Mouse (Mus musculus): Measurements from ENCODE around the gene Rif1. TPM values are rescaled to one million over a fixed set of nuclear protein-coding genes. Genes with fewer than 3 reads are reported as not detected.

Gene Rif1
- total and polyA plus RNA-seq, 2 experiments: 1.1 to 13.3 TPM

DNA sequence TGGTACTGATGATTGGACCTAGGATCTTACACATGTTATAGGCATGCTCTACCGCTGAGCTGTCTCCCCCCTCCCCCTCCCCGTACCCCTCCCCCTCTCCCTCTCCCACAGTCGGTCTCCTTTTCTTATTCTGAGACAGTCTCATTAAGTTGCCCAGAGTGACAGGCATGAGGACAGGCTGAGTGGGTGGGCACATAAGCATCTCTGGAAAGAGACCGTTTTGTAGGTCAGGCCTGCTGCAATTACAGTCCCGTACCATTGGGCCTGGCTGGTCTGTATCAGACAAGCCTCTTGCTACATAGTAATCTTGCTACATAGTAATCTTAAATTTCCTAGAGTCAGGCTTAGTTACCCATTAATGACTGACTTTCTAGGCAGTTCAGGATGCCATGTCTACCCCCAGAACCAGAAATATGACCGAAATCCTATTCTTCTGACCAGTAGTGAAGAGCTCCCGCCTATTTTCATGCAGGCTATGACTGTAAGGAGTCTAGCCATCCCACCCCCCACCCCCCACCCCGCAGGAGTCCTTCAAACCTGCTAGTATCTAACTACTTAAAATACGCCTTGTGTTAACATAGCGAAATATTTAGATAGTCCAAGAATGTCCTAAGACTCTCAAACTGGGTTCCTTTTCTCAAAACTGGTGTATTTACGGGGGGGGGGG, 35.6 kb upstream of the Rif1 start:
- no peak overlapping the region for H3K27ac ChIP-seq (replicated peaks; ENCODE audit: insufficient read depth, low read depth, low read length)
- WGBS: 43% methylated on average over 10 of the region's 11 CpGs
- TF ChIP-seq CTCF (IDR thresholded peaks at IDR 0.05; ENCODE audit: low read depth, low read length) (no peak), POLR2A (IDR thresholded peaks at IDR 0.05; ENCODE audit: extremely low read depth, insufficient read depth, low read length) (no peak)
- no peak overlapping the region for H3K4me3 ChIP-seq (ENCODE audit: insufficient read depth, low read depth, low read length)
- no peaks in the 10 kb centered on the region for H3K36me3 ChIP-seq (ENCODE audit: control insufficient read depth, insufficient read depth, low read length)
- no peaks in the 10 kb centered on the region for H3K79me2 ChIP-seq (ENCODE audit: control insufficient read depth, insufficient read depth, low read length)
- no peak overlapping the region for H3K9ac ChIP-seq (ENCODE audit: low read depth, low read length)
- no peaks in the 10 kb centered on the region for H3K4me1 ChIP-seq (ENCODE audit: control insufficient read depth, insufficient read depth, low read length)
- peak; percentile 19 for DNase-seq (ENCODE audit: extremely low read depth, low read depth, low spot score)
- H3K27me3 ChIP-seq (ENCODE audit: control insufficient read depth, insufficient read depth, low read length): no peaks in the 10 kb centered on the region

DNA sequence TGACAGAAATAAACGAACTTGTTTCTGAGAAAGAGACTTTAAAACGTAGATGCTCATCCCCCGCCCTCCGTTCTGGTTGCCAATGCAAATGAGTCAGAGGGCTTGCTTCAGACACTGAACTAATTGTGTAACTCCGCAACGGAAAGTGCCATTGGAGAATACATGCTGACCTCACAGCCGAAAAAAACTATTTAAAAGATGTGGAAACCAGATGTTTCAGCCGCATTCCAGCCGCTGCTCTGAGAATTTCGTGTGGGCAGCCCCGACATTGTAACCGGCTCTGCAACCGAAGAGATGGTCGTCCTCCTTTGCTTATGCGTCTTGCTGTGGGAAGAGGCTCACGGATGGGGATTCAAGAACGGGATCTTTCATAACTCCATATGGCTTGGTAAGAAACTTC, 34.8 kb upstream of the Rif1 start, which contains the start of gene Tnfaip6:
Gene Tnfaip6 (plus strand): TSS at position 128 of the 400 bp plus-strand sequence.
- Histone ChIP-seq H3K4me3 (ENCODE audit: insufficient read depth, low read depth, low read length) (peak within 1 kb of the TSS; percentile 52), H3K36me3 (ENCODE audit: control insufficient read depth, insufficient read depth, low read length) (no peaks in the 10 kb centered on the region), H3K27ac (replicated peaks; ENCODE audit: insufficient read depth, low read depth, low read length) (no peak within 1 kb of the TSS), H3K9ac (ENCODE audit: low read depth, low read length) (peak within 1 kb of the TSS; percentile 61; the same call in 1 of the 2 replicates), H3K4me1 (ENCODE audit: control insufficient read depth, insufficient read depth, low read length) (no peaks in the 10 kb centered on the region), H3K27me3 (ENCODE audit: control insufficient read depth, insufficient read depth, low read length) (no peaks in the 10 kb centered on the region), H3K79me2 (ENCODE audit: control insufficient read depth, insufficient read depth, low read length) (no peaks in the 10 kb centered on the region)
- peak; percentile 75 for DNase-seq (ENCODE audit: extremely low read depth, low read depth, low spot score)
- 2% methylated on average over 17 of the region's 17 CpGs for WGBS
- TF ChIP-seq POLR2A (IDR thresholded peaks at IDR 0.05; ENCODE audit: extremely low read depth, insufficient read depth, low read length) (no peak), CTCF (IDR thresholded peaks at IDR 0.05; ENCODE audit: low read depth, low read length) (no peak)

DNA sequence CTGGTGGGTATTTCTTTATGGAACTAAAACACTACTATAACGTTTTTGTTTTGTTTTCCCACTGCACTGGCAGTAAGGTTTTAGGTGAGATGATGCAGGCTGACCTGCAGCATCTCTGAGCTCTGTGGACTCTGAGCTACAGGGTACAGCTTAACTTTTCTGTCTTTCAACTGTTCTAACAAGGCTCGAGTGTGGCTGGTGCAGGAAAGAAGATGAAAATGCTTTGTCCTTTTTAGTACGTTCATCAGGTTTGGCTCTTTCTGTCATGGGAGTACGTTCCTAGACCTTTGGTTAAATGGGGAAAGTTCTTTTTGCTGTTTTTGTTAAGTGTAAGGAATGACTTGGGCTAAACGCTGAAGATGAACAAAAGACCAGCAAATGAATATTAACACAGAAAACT, 34.1 kb upstream of the Rif1 start:
- H3K79me2 ChIP-seq (ENCODE audit: control insufficient read depth, insufficient read depth, low read length): no peaks in the 10 kb centered on the region
- no peaks in the 10 kb centered on the region for H3K36me3 ChIP-seq (ENCODE audit: control insufficient read depth, insufficient read depth, low read length)
- no peak overlapping the region for H3K27ac ChIP-seq (replicated peaks; ENCODE audit: insufficient read depth, low read depth, low read length)
- no peak overlapping the region for H3K9ac ChIP-seq (ENCODE audit: low read depth, low read length)
- WGBS: 68% methylated on average over 5 of the region's 5 CpGs
- no peak overlapping the region for H3K4me3 ChIP-seq (ENCODE audit: insufficient read depth, low read depth, low read length)
- no peaks in the 10 kb centered on the region for H3K27me3 ChIP-seq (ENCODE audit: control insufficient read depth, insufficient read depth, low read length)
- no peak for TF ChIP-seq POLR2A (IDR thresholded peaks at IDR 0.05; ENCODE audit: extremely low read depth, insufficient read depth, low read length)
- no peak for TF ChIP-seq CTCF (IDR thresholded peaks at IDR 0.05; ENCODE audit: low read depth, low read length)
- H3K4me1 ChIP-seq (ENCODE audit: control insufficient read depth, insufficient read depth, low read length): no peaks in the 10 kb centered on the region
- no peak for DNase-seq (ENCODE audit: extremely low read depth, low read depth, low spot score)

DNA sequence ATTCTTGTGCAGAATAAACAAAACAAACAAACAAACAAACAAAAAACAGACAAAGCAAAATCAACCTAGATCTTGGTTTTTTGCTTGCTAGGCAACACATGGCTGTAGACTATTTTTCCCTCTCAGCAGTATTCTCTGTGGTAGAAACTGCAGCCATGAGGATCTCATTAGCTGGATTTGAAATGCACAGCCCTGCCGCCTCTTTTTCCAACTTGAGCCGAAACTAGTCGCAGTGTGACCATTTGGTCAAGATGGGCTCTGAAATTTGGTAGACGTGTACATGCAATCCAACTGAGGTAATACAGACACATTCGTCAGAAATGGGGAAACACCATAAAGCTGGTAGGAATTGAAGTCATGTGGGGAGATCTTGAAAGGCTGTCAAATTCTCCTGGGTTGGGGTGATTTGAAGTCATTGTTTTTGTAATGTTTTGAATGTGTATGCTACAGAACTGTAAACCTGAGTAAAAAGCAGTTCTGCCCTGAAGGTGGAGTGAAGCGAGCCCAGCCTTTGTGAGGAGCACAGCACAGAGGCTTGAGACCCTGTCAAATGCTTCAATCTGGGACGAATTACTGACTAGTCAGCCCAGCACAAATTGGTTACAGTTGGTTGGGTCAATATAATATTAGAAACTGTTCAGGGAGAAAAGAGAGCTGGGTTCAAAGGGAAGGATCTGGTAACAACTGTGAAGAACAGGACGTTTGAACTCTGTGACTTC, 33.4 kb upstream of the Rif1 start:
- Histone ChIP-seq H3K27me3 (ENCODE audit: control insufficient read depth, insufficient read depth, low read length) (no peaks in the 10 kb centered on the region), H3K36me3 (ENCODE audit: control insufficient read depth, insufficient read depth, low read length) (no peaks in the 10 kb centered on the region), H3K27ac (replicated peaks; ENCODE audit: insufficient read depth, low read depth, low read length) (no peak overlapping the region), H3K9ac (ENCODE audit: low read depth, low read length) (no peak overlapping the region), H3K79me2 (ENCODE audit: control insufficient read depth, insufficient read depth, low read length) (no peaks in the 10 kb centered on the region), H3K4me1 (ENCODE audit: control insufficient read depth, insufficient read depth, low read length) (no peaks in the 10 kb centered on the region), H3K4me3 (ENCODE audit: insufficient read depth, low read depth, low read length) (no peak overlapping the region)
- DNase-seq (ENCODE audit: extremely low read depth, low read depth, low spot score): no peak
- WGBS: 89% methylated on average over 8 of the region's 8 CpGs
- TF ChIP-seq POLR2A (IDR thresholded peaks at IDR 0.05; ENCODE audit: extremely low read depth, insufficient read depth, low read length) (no peak), CTCF (IDR thresholded peaks at IDR 0.05; ENCODE audit: low read depth, low read length) (no peak)

DNA sequence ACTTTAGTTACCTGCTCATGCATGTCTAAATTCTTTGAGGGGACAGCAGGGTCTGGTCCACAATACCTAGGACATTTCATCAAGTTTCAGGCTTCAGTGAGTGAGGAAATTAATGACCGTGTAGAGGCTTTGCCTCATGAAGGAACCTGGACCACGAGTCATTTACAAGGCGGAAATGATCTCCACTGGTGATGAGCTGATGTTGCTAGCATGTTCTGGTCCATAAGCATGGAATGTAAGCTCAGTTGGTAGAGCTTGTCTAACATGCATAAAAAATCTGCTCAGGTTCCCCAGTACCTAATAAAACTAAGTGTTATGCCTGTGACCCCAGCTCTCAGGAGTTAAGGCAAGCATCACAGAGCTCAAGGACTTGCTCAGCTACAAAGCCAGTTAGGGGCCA, 30.5 kb upstream of the Rif1 start:
- WGBS: 90% methylated on average over 3 of the region's 3 CpGs
- no peaks in the 10 kb centered on the region for H3K4me1 ChIP-seq (ENCODE audit: control insufficient read depth, insufficient read depth, low read length)
- H3K79me2 ChIP-seq (ENCODE audit: control insufficient read depth, insufficient read depth, low read length): no peaks in the 10 kb centered on the region
- no peaks in the 10 kb centered on the region for H3K27me3 ChIP-seq (ENCODE audit: control insufficient read depth, insufficient read depth, low read length)
- TF ChIP-seq CTCF (IDR thresholded peaks at IDR 0.05; ENCODE audit: low read depth, low read length) (no peak), POLR2A (IDR thresholded peaks at IDR 0.05; ENCODE audit: extremely low read depth, insufficient read depth, low read length) (no peak)
- no peak overlapping the region for H3K9ac ChIP-seq (ENCODE audit: low read depth, low read length)
- H3K4me3 ChIP-seq (ENCODE audit: insufficient read depth, low read depth, low read length): no peak overlapping the region
- no peaks in the 10 kb centered on the region for H3K36me3 ChIP-seq (ENCODE audit: control insufficient read depth, insufficient read depth, low read length)
- no peak overlapping the region for H3K27ac ChIP-seq (replicated peaks; ENCODE audit: insufficient read depth, low read depth, low read length)
- no peak for DNase-seq (ENCODE audit: extremely low read depth, low read depth, low spot score)

DNA sequence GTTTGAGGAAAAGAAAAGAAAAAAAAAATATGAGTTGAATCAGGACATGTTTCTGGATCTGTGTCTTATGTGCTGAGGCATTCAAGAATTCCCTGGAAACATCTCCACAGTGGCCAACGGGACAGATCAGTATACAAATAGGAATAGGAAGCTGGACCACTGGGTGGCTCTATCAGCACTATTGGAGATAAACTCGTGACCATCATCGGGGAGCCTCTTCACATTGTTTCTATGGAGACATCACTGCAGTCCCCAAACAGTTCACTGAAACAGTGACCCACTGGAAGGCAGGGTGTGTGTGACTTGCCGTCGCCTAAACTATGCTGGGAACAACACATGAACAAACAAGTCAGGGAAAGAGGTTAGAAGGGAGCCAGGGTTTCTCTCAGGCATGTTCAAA, 29.9 kb upstream of the Rif1 start:
- WGBS: 52% methylated on average over 5 of the region's 5 CpGs
- DNase-seq (ENCODE audit: extremely low read depth, low read depth, low spot score): peak; percentile 5
- H3K4me1 ChIP-seq (ENCODE audit: control insufficient read depth, insufficient read depth, low read length): no peaks in the 10 kb centered on the region

More for the DNA sequence above, 29.9 kb upstream of the Rif1 start:
- TF ChIP-seq CTCF (IDR thresholded peaks at IDR 0.05; ENCODE audit: low read depth, low read length) (no peak), POLR2A (IDR thresholded peaks at IDR 0.05; ENCODE audit: extremely low read depth, insufficient read depth, low read length) (no peak)
- H3K9ac ChIP-seq (ENCODE audit: low read depth, low read length): no peak overlapping the region
- H3K79me2 ChIP-seq (ENCODE audit: control insufficient read depth, insufficient read depth, low read length): no peaks in the 10 kb centered on the region
- H3K36me3 ChIP-seq (ENCODE audit: control insufficient read depth, insufficient read depth, low read length): no peaks in the 10 kb centered on the region
- H3K27me3 ChIP-seq (ENCODE audit: control insufficient read depth, insufficient read depth, low read length): no peaks in the 10 kb centered on the region
- H3K27ac ChIP-seq (replicated peaks; ENCODE audit: insufficient read depth, low read depth, low read length): no peak overlapping the region
- no peak overlapping the region for H3K4me3 ChIP-seq (ENCODE audit: insufficient read depth, low read depth, low read length)
